Mouse (Mus musculus) kidney, postnatal 36 days (tissue): ENCODE results near the gene Lrp3.

ENCODE experiments used
- DNase-seq, 2 experiments: peaks; one replicate each; pipeline ENCODE4 v3.0.0; 2021 to 2022; ENCODE audit warnings: mixed read lengths in 2 of 2

Lrp3 gene

DNA sequence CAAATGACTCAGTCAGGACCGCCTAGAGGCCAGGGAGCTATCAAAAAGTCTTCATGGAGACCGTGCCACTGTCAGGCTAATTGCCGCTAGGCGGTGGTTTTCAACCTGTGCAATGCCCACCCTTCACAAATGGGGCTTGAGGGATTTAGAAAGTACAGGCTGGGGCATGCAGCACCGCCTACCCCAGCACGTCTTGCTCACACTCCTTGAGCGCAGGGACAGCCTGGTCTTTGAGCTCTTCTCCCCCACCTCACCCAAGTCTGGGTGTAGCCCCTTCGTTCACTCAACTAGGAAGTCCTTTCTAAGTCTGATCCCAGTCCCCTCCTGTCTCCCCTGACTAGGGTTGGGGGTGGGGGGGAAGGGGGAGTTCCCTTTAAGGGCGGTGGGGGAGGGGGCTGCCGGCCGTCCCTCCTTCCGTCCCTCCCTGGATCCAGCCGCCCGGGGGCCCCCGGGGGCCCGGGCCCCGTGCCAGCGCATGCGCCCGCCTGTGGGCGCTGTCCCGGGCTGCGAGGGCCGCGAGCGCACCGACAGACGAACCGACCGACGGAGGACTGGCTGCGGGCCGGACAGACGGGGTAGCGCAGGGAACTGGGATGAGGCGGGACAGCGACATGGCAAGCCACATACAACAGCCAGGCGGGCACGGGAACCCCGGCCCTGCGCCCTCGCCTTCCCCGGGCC, 29.3 kb downstream of the Lrp3 start, which contains the start of gene Slc7a10:
Gene Slc7a10 (plus strand): TSS at position 497 of the 681 bp plus-strand sequence.
- DNase-seq = no peak

DNA sequence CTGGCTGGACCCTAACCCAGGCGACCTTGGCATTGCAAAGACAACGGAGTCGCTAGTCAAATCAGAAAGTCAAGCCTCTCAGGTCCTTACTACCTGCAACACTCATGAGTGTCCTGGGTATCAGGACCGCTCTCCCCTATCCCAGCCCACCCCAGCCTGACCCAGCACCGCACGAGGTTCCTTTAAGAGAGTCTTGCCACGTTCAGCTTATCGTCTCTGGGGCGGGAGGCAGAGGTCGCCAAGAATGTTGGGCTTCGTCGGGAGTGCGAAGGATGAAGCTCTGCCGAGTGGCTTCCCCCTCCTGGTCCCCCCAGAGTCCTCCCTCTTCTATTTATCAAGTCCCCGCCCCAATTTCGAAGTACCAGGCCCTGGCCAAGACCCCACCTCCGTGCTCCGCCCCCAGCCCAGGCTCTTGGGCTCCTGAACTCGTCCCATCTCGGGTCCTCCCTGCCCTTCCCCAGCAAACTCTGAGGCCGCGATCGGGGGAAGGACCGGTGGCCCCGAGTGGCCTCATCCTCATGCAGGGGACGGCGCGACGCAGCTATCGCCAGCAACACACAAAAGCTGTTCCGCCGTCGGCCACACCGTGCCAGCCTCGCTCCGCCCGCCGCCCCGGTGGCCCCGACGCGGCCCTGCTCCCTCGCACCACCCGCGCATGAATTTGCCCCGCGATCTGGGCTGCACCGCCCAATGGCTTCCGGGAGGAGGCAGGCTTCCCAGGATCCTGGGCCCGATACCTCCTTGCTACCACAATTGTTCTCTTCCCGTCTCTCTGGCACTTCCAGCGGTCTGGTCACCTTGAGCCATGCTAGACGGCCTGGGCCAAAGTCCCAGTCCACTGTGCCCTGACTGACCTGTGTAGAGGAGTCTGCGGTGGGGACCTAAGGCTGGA, 30.2 kb downstream of the Lrp3 start:
- DNase-seq = peak; percentile 38 to 71

DNA sequence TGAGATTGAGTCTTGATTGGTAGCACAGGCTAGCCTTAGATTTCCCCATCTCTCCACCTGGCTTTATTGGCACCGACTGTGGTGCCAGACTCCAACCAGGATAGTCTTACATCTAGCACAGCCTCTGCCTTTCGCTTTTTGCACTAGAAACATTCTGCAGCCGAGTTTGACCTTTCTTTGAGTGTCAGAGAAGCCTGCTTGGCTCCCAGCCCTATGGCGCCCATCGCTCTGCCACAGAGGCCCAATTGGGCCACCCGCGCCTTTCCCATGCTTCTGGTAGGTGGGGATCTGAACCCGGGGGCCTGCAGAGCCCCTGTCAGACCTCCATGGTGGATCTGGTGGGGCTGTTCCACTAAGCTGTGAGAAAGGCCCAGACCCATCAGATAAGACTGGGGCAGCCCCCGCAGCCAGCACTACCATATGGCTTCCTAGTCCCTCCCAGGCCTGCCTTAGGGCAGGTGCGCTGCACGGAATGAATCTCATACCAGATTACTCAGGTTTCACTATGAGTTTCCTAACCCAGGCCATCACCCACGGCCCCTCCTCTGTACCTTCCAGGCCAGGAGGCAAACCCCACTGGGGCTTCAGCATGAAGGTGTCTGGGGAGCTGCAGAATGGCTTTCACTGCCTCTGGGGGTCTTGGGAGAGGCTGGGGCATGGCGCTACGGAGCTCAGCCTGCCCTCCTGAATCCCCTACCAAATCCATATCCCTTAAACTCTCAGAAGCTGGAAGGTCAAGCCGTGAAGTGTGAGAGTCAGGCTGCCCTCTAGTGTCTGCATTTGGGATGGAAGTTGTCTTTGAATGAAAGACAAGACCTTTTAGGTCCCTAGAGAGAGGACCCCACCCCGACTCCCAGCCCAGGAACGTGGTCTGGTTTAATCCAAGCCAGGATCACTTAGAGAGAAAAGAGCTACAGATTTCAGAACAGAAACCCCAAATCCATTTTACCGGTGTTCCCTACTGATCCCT, 38.6 kb downstream of the Lrp3 start:
- DNase-seq = peak; percentile 48 to 79

DNA sequence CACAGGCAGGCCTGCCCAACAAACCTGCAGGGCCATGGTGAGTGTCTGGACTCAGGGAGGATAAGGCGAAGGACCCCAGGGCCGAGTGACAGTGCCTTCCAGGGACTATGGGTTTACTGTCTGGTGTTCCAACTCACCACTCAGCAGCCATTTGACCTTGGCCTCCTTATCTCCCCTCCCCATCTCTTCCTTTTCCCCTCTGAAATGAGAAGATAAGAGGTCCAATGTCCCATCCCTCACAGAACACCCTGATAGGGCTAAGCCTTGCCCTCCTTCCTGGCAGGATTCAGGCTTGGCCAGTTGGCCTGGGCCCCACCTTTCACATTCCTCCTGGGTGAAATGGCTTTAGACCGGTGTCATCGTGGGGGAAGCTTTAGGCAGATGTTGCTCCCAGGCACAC, 39.8 kb downstream of the Lrp3 start:
- DNase-seq = no peak

DNA sequence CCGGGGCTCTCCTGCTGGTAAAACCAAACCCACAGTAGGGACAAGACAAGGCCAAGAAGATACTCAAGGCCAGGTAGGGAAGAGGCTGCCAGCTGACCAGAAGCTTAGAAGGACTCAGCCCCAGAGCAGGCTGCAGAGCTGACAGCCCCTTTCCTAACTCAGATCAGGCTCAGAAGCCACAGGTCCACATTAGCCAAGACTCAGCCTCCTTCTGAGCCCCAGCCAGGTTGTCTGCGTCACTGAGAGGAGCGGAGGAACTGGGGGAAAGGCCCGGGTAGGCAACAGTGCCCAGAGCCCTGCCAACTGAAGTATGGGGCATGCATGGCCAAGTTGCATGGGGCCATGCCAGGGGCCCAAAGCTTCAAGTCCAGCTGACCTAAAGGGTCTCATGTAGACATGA, 42.8 kb downstream of the Lrp3 start:
- no peak for DNase-seq

DNA sequence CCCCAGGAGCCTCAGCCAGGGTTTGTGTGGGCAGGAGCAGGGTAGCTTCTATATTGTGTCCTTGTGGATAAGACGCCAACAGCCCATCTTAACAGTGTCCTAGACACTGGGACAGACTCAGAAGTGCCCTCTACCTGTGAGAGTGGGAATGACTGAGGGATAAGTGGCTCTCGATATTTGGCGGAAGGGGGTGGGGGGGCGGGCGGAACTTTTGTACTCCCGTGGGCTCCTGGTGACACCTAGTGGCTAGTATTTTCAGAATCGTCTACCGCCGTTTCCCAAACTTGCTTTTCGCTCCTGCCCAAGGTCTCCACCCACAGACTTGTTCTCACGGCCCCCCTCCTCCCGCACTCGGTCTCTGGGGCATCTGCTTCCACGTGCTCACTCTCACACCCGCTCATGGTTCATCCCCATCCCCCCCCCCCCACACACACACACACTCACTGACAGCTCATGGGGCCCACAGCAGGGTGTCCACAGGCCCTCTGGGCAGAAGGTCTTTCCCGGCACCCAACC, 43.4 kb downstream of the Lrp3 start:
- DNase-seq = peak; percentile 86 to 90

DNA sequence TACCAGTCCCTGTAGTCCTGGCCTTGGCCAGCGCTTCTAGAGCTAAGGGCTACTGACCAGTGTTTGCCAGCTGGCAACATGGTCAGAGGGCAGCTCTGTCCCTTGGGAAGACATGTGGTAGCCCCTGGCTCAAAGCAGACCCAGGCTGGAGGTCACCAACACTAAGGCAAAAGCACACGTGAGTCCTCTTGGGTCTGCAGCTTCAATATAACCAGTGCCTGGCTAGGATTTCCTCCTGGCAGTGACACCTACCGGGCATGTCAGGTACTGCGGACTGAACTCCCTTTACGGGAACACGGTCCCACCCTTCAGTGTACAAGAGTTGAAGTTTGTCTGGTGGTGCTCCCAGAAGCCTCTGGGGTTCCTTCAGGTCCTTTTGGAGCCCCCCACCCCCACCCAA, 46.0 kb downstream of the Lrp3 start:
- peak; percentile 90 to 96 for DNase-seq

DNA sequence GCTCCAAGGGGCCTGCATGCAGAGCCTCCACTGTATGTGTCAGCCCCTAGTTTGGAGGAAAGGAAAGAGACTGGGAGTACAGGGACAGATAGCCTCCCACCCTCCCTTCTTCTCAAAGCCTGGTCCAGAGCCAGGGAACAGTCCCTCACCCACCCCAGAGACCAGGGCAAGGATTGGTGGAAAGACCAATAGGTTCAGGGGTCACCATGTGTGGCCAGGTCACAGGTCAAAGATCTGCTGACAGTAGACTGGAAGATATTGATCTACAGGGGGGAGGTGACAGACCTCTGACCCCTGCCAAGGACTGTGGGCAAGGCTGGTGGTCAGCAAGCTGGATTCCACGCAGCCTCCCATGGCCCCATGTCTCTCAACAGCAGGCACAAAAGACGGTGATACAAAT, 47.4 kb downstream of the Lrp3 start:
- DNase-seq = no peak

DNA sequence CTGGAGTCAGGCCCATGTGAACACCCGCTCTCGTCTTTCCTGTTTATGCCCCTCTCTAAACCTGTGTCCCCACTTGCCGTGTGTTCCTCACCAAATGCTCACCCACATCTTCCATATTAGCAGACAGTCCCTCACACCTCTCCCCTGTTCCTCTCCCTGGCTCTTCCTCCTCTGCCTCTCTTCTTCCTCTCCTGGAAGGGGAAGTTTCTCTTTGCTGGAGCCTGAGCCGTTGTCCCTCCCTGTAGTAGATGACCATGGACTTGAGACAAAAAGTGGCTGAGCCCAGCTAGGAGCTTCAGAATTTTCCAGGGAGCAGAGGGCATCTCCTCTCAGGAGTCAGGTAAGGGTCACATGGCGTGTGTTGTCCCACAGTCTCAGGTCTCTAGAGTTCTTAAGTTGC, 48.3 kb downstream of the Lrp3 start:
- no peak for DNase-seq

DNA sequence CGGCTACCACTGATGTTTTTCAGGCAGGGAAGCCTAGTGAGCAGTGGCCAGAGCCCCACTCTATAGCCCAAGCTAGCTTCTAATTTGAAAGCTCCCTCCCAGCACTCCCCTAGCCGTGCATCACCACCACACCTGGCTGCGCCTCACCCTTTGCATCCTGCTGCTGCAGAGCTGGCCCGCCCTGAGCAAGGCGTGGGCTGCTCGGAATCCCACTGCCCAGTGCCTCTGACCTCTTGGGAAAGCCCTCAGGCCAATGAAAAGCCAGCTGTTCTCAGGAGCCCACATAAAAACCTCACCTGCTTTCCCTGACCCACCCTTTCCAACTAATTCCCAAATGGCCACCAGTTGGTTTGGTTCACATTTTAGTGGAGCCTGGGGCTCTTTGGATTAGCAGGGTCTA, 51.2 kb downstream of the Lrp3 start:
- no peak for DNase-seq

DNA sequence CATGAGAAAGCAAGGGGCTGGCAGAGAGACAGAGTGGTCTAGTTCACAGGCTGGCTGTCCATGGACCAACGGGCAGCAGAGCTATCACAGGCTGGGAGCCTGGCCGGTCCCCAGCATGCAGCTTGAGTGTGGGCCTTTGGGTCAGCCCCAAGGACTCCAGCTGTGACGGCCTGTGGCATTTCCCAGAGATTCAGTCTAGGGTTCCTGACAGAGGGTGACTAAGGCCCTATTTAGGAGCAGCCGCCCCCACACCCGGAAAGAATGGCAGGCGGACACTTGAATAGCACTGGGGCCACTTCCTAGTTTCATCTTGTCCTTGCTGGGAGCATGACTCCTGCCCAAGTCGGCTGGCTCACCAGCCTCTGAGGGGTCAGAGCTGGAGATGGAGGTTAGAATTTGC, 51.7 kb downstream of the Lrp3 start:
- DNase-seq = no peak

DNA sequence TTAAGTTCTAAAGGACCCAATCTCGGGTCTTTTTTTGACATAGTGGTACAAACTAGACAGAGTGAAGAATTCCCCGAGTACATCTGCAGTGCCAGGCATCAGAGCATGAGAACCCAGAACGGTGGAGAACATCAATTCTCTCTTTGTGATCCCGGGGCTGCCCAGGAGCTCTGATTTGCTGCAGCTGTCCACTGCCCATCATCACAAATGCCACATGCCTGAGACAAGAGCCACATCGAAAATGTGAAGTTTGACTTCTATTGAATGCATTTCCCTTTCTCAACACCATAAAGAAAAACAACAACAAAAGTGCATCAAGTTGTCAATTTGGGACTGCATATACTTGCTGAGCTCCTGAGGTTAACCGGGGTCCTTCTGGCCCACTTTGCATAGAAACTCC, 52.9 kb downstream of the Lrp3 start:
- no peak for DNase-seq

DNA sequence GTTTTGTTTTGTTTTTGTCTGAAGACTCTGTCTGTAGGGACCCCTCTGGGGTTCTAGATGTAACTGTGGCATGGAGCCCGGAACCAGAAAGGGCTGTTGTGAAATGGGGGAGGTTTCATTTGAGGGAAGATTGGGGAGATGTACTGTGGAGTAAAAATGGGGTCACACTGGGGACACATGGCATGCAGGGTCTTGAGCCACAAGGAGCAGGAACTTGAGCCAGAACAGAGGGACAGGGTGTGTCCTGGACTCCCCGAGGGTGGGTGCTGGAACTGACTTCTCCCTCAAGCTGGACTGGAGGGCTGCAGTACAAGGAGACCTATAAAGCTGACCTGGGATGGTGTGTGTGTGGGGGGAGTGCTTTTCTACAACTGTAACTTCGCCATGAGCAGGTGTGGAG, 57.8 kb downstream of the Lrp3 start:
- DNase-seq = no peak

DNA sequence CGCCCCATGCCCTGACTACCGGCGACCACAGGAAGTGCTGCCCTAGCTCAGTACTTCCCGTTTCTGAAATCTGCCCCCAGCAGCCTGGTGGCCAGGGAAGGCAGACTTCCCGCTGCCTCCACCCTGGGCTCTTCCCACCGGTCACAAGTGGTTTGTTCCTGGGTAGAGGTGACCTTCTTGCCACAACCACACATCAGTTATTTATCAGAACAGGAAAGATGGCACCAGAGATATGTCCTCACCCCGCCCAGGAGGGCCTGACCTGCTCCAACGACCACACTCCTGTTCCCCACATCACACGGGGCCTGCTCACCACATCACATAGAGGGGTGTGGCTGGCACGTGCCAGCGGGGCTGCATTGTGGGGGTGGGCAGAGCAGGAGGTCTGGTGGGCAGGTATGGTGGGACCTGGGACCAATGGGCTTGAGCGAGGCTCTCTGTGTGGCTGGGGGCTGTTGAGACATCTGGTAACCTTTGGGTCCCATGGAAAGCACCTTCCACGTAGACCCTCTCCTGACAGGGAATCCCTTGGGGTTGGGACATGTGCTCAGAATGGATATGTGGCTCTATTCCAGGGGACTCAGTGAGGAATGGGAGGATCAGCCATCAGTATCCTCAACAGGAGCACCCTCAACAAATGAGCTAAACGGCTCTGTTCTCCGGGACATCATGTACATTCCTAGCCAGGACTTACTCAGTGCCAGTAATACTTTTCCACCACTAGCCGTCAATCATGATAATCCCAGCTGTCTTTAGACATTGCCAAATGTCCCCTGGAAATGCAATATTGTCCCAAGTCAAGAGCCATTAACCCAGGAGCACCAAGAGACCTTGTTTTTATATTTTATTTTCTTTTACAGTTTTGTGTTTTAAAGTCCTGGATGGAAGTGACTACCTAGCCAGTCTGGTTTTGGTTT, 58.5 kb downstream of the Lrp3 start:
- DNase-seq = no peak

DNA sequence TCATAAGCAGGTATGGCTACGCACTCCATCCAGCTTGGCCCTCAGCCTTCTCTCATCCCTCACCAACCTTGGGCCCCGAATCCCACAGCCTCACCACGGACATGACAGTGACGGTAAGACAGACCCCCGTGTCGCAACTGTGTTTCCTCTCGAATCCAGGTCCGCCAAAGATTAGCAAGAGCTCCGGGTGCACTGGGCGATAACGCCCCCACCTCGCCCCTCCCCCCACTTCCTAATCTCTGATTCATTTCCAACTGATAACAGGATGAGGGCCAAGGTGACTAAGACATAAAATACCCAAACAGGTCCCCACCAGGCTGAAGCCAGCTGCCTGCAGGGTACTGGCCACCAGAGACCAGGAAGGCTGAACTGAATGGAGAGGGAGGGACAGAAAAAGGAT, 60.8 kb downstream of the Lrp3 start:
- DNase-seq = no peak

DNA sequence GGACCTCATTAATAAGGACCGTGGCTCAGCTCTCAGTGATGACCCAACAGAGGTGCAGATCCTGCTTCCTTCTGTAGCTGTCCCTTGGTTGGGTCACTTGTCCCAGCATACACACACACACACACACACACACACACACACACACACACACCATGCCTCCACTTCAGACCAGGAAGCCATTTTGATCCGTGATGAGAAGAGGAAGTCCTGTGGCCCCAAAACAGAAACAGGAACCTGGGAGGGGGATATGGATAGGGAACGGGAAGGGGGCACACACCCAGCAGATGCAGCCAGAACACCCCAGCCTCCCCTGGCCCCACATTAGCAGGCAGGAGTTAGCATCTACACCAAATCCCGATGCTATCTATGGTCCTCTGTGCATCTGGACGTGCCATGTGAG, 64.4 kb downstream of the Lrp3 start:
- no peak for DNase-seq
